20 mouse cellular contexts compared by ENCODE assay signal in genomic region chrX:142115779-142116178, GRCm38 (mm10).
"Had no signal": no experiment of that assay in that cellular context is flagged by ENCODE, and none has a peak within 500 bp of the region (broad histone marks: within the 10 kb centered on the region; RNA-seq: fewer than 3 reads in every experiment).

No protein-coding gene starts in this region.

- DNase-seq: lung, adult 18-20 months; lung, embryonic 14.5 days; lung, postnatal 10 days; lung, postnatal 4 days; midbrain, embryonic 14.5 days; retina, postnatal 1 day; right cerebral cortex, adult 18-20 months; right cerebral cortex, postnatal 14 days; spleen, adult 18-20 months; thymus, adult 2 months; thymus, postnatal 25 days; thymus, postnatal 4 days had no signal

- H3K9ac ChIP-seq: lung, embryonic 14.5 days; midbrain, embryonic 12.5 days; neural tube, embryonic 13.5 days; neural tube, embryonic 15.5 days; stomach, embryonic 15.5 days had no signal

- ATAC-seq: midbrain, embryonic 16.5 days had no signal

- H3K9me3 ChIP-seq: midbrain, embryonic 10.5 days; midbrain, embryonic 12.5 days; neural tube, embryonic 13.5 days; neural tube, embryonic 15.5 days; stomach, embryonic 15.5 days had no signal

- H3K27me3 ChIP-seq: stomach, embryonic 15.5 days had no signal

- H3K4me3 ChIP-seq: midbrain, embryonic 10.5 days; midbrain, embryonic 12.5 days; myocyte; neural tube, embryonic 13.5 days; neural tube, embryonic 15.5 days; stomach, embryonic 15.5 days had no signal

- H3K4me1 ChIP-seq: midbrain, embryonic 12.5 days; neural tube, embryonic 15.5 days; stomach, embryonic 15.5 days had no signal

- H3K27ac ChIP-seq: midbrain, embryonic 10.5 days; midbrain, embryonic 12.5 days; neural tube, embryonic 13.5 days; neural tube, embryonic 15.5 days; stomach, embryonic 15.5 days; stomach, postnatal 0 days had no signal

- H3K4me2 ChIP-seq: lung, embryonic 14.5 days; midbrain, embryonic 12.5 days; neural tube, embryonic 13.5 days; neural tube, embryonic 15.5 days; stomach, embryonic 15.5 days had no signal

- H3K36me3 ChIP-seq: midbrain, embryonic 10.5 days; midbrain, embryonic 12.5 days; neural tube, embryonic 13.5 days; neural tube, embryonic 15.5 days; stomach, embryonic 15.5 days had no signal
